Mouse (Mus musculus) liver, embryonic 14.5 days (tissue): Measurements from ENCODE around the gene Zbbx.

Source experiments
- CTCF ChIP-seq: IDR thresholded peaks from 2 replicates; pipeline ENCODE4 v1.5.1; 2016; ENCODE audit warnings: antibody characterized with exemption, low read depth, control low read depth
- EP300 ChIP-seq: IDR thresholded peaks from 2 replicates; pipeline ENCODE4 v1.6.1; 2016; ENCODE audit warnings: antibody characterized with exemption, low read depth

DNA sequence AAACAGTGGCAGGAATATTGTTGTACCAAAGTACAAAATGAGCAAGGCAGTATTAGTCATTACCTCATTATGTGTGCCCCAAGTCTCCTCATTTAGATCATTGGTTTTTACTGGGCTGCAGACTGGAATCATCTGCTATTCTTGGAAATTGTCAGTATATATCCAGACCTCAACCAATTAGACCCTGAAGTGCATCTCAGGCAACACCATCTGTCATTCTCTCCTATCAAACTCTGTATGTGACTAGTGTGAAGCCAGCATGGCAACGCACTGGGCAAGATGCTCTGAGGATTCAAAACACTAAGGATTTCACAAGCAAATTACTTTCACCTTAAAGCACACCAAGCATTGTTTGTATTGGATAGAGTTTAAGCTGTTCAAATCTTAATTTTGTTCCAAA, 85.9 kb downstream of the Zbbx start:
- TF ChIP-seq CTCF: no peak
- no peak for TF ChIP-seq EP300
